Mouse (Mus musculus): ENCODE results near the gene Scnn1b. TPM values are rescaled to one million over a fixed set of nuclear protein-coding genes. Genes with fewer than 3 reads are reported as not detected.

Gene Scnn1b
- polyA plus RNA-seq, 1 experiment from 2014 or later = not detected

DNA sequence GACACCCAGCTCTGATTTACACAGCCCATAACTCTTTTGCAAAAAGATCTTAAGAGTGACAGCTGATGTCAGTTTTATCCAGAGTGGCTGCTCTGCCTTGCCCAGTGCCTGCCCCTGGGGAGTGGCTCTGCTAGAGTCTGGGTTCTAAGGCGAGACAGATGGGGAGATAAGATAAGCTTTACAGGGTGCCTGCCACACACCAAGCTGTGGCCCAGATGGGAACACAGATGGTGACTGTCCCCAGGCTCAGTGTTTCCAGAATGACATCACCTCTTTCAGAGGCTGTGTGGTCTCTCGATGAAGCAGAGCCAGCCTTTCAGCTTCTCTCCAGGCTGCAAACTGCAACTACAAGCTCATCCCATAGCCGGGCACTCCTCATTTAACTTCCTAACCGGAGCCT, 74.9 kb downstream of the Scnn1b start:
- Histone ChIP-seq H3K4me1 (replicated peaks) (peaks cover 72% of the 10 kb centered on the region), H3K27me3 (replicated peaks) (no peaks in the 10 kb centered on the region), H3K36me3 (peaks cover 21% of the 10 kb centered on the region), H3K4me3 (no peak overlapping the region), H3K9ac (0 out of 2 replicates have a peak overlapping the region, but pooled peaks have one; percentile 3), H3K4me2 (no peak overlapping the region), H3K9me3 (replicated peaks) (peaks cover 2% of the 10 kb centered on the region; the same call in 1 of the 2 replicates), H3K27ac (ENCODE audit: poor library complexity, severe bottlenecking) (no peak overlapping the region)
- 23% methylated on average over 4 of the region's 4 CpGs for WGBS
- no peak; the same call in 1 of the 2 replicates for ATAC-seq (ENCODE audit: insufficient number of reproducible peaks, low FRiP score)

DNA sequence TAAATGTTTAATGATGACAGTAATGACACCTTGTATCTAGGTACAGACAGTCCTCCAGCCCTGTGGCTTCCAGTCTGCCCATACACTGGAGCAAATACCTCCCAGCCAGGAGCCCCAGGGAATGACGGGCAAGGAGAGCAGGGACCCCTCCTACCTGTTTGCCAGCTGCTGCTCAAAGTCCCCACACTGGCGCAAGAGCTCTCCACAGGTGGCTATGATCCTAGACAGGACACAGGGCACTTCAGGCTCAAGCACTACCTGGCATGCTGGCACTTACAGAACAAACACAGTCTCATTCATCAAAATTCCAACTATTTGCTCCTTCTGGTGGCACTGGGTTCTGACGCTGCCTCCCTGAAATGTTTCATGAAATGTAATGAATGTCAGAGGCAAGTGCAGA, 76.2 kb downstream of the Scnn1b start:
- Histone ChIP-seq H3K4me3 (no peak overlapping the region), H3K4me2 (no peak overlapping the region), H3K36me3 (peaks cover 18% of the 10 kb centered on the region), H3K27me3 (replicated peaks) (no peaks in the 10 kb centered on the region), H3K9me3 (replicated peaks) (peaks cover 2% of the 10 kb centered on the region; the same call in 1 of the 2 replicates), H3K4me1 (replicated peaks) (peaks cover 66% of the 10 kb centered on the region), H3K9ac (no peak overlapping the region), H3K27ac (ENCODE audit: poor library complexity, severe bottlenecking) (no peak overlapping the region)
- 76% methylated on average over 3 of the region's 3 CpGs for WGBS
- ATAC-seq (ENCODE audit: insufficient number of reproducible peaks, low FRiP score) = no peak

DNA sequence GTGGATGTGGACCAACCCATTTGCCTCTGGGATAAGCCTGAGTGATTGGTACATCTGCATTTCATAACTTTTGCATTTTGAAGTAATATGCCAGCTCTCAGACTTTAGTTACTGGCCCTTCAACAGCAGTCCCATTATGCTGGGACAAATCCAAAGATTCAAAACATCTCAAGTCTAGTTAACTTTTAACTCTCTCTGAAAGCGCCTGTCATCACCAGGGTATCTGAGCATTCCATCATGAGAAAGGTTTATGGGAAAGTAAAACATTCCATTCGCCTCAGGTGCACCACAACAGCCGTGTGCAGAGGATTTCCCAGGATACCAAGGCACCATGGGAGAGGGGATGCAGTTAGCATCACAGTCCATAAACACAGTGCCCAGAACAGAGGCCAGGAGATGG, 76.8 kb downstream of the Scnn1b start:
- peaks cover 2% of the 10 kb centered on the region; the same call in 1 of the 2 replicates for H3K9me3 ChIP-seq (replicated peaks)
- H3K36me3 ChIP-seq = peaks cover 18% of the 10 kb centered on the region
- H3K27me3 ChIP-seq (replicated peaks) = no peaks in the 10 kb centered on the region
- no peak overlapping the region for H3K4me3 ChIP-seq
- no peak overlapping the region for H3K27ac ChIP-seq (ENCODE audit: poor library complexity, severe bottlenecking)
- WGBS = 79% methylated on average over 3 of the region's 3 CpGs
- H3K4me2 ChIP-seq = no peak overlapping the region
- H3K4me1 ChIP-seq (replicated peaks) = peaks cover 60% of the 10 kb centered on the region
- ATAC-seq (ENCODE audit: insufficient number of reproducible peaks, low FRiP score) = no peak
- no peak overlapping the region for H3K9ac ChIP-seq

DNA sequence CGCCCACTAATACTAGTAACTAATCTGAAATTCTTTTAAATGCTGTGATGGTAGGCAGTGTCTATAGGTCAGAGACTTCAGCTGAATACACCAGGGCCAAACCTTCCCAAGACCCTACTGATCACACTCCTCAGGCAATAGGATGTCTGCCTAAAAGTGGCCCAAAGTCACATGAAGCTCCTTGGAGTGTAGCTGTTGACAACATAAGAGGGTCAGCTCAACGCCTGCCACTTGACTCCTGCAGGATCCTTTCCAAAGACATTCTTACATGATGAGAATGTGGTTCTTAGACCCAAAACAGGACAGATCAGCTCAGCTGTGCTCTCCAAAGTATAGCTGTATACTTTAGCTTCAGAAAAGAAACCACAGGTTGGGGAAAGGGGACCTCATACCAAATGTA, 77.5 kb downstream of the Scnn1b start:
- no peak for ATAC-seq (ENCODE audit: insufficient number of reproducible peaks, low FRiP score)
- WGBS = 62% methylated on average over 2 of the region's 2 CpGs

DNA sequence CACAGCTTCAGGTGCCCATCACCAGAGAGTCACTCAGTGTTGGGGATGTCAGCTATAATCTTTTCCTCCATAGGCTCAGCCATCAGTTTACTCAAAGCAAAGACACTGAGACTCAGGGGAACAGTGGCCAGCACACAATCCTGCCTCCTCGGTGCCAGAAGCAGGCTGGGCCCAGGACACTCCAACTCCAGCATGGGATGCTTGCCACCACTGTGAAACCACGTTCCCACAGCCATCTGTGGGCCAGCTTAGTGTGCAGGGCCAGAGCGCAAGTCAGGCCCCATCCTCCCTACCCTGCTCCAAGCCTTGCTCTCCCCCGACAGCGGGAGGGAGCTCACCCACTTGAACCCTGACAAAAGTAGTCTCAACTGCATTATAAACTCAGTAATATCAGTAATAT, 81.4 kb downstream of the Scnn1b start:
- Histone ChIP-seq H3K36me3 (peaks cover 38% of the 10 kb centered on the region), H3K4me2 (no peak overlapping the region), H3K4me1 (replicated peaks) (peaks cover 19% of the 10 kb centered on the region), H3K9ac (no peak overlapping the region), H3K4me3 (no peak overlapping the region), H3K27ac (ENCODE audit: poor library complexity, severe bottlenecking) (no peak overlapping the region), H3K9me3 (replicated peaks) (peaks cover 2% of the 10 kb centered on the region; the same call in 1 of the 2 replicates), H3K27me3 (replicated peaks) (no peaks in the 10 kb centered on the region)
- 79% methylated on average over 5 of the region's 5 CpGs for WGBS
- no peak for ATAC-seq (ENCODE audit: insufficient number of reproducible peaks, low FRiP score)

More for the DNA sequence above, 77.5 kb downstream of the Scnn1b start:
- peaks cover 52% of the 10 kb centered on the region for H3K4me1 ChIP-seq (replicated peaks)
- no peak overlapping the region for H3K4me2 ChIP-seq
- no peak overlapping the region for H3K9ac ChIP-seq
- H3K4me3 ChIP-seq = no peak overlapping the region
- H3K27me3 ChIP-seq (replicated peaks) = no peaks in the 10 kb centered on the region
- H3K9me3 ChIP-seq (replicated peaks) = peaks cover 2% of the 10 kb centered on the region; the same call in 1 of the 2 replicates
- no peak overlapping the region for H3K27ac ChIP-seq (ENCODE audit: poor library complexity, severe bottlenecking)
- H3K36me3 ChIP-seq = peaks cover 18% of the 10 kb centered on the region

DNA sequence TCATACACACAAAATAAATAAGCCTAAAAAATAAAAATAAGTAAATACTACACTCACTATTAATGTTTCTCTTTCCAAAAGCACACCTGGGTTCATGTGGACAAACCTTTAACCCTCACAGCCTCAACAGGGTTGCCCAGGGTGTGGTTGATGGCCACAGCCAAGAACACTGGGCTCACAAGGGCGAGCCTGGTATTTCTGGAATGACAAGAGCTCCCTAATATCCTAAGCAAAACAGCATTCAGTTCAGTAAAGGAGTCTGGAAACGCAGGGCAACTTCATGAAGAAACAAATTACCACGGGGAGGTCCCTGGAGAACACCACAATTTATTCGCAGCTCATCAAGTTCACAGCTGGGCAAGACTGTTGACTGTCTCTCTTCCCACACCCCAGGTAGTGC, 82.7 kb downstream of the Scnn1b start:
- ATAC-seq (ENCODE audit: insufficient number of reproducible peaks, low FRiP score) = no peak
- H3K36me3 ChIP-seq = peaks cover 37% of the 10 kb centered on the region
- H3K4me2 ChIP-seq = no peak overlapping the region
- H3K4me1 ChIP-seq (replicated peaks) = peaks cover 6% of the 10 kb centered on the region
- no peaks in the 10 kb centered on the region for H3K27me3 ChIP-seq (replicated peaks)
- peaks cover 2% of the 10 kb centered on the region; the same call in 1 of the 2 replicates for H3K9me3 ChIP-seq (replicated peaks)
- H3K9ac ChIP-seq = no peak overlapping the region
- WGBS = 58% methylated on average over 4 of the region's 4 CpGs
- no peak overlapping the region for H3K4me3 ChIP-seq
- no peak overlapping the region for H3K27ac ChIP-seq (ENCODE audit: poor library complexity, severe bottlenecking)

DNA sequence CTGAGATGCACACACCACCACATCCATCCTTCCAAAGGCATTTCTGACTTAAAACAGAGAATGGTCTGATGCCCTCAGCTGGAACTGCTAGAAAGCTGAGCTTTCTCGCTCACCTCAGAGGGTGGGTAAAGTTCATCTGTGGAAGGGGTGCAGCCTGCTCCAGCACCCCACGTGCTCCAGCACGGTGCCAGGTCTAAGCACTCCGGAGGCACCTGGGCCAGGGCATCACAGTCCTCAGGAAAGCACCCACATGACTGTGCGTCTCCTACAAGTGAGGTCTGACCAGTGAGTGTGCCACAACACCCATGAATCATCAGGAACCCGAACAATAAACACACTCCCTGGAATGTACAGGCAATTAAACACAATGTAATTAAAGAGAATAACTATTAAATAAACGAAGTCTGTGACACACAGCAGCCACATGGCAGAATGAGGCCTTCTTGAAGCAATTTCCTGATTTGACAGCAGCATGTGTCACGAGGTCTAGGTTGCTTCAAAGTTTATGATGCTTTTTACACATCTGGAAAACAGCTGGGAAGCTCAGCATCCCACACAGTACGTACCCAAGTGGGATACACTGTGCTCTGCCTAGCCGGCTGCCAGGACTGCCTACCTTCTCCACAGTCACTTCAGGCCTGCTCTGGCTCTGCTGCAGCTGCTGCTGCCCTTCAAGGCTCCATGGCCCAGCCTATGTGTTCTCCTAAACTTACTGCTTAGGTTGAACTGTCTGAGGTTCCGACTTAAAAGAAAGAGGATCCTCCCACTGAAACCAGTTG, 90.2 kb downstream of the Scnn1b start:
- 87% methylated on average over 11 of the region's 11 CpGs for WGBS
- H3K36me3 ChIP-seq = peaks cover 28% of the 10 kb centered on the region
- no peaks in the 10 kb centered on the region for H3K27me3 ChIP-seq (replicated peaks)
- H3K4me1 ChIP-seq (replicated peaks) = no peaks in the 10 kb centered on the region
- H3K9ac ChIP-seq = no peak overlapping the region
- H3K27ac ChIP-seq (ENCODE audit: poor library complexity, severe bottlenecking) = no peak overlapping the region
- ATAC-seq (ENCODE audit: insufficient number of reproducible peaks, low FRiP score) = no peak
- no peak overlapping the region for H3K4me3 ChIP-seq
- no peak overlapping the region for H3K4me2 ChIP-seq
- no peaks in the 10 kb centered on the region for H3K9me3 ChIP-seq (replicated peaks)

DNA sequence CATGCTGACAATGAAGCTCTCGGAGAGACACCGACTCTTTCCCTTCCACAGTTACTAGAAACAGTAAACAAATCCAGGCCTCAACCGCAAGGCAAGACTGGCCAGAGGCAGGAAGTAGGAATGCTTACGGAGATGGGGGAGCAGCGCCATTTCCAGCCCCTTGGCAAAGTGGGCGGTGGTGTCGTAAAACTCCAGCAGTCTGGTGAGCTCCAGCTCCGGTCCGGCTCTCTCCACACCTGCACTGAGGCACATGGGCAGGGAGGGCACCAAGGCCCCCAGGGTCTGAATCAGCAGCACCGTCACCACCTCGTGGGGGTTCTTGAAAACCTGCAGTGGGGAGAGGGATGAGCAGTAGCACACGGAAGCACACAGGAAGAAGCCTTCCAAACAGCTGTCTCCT, 91.0 kb downstream of the Scnn1b start:
- H3K27ac ChIP-seq (ENCODE audit: poor library complexity, severe bottlenecking) = no peak overlapping the region
- no peak overlapping the region for H3K9ac ChIP-seq
- ATAC-seq (ENCODE audit: insufficient number of reproducible peaks, low FRiP score) = no peak
- peaks cover 24% of the 10 kb centered on the region for H3K36me3 ChIP-seq
- no peaks in the 10 kb centered on the region for H3K9me3 ChIP-seq (replicated peaks)
- H3K4me3 ChIP-seq = no peak overlapping the region
- 87% methylated on average over 12 of the region's 12 CpGs for WGBS
- no peaks in the 10 kb centered on the region for H3K27me3 ChIP-seq (replicated peaks)
- no peak overlapping the region for H3K4me2 ChIP-seq
- no peaks in the 10 kb centered on the region for H3K4me1 ChIP-seq (replicated peaks)

DNA sequence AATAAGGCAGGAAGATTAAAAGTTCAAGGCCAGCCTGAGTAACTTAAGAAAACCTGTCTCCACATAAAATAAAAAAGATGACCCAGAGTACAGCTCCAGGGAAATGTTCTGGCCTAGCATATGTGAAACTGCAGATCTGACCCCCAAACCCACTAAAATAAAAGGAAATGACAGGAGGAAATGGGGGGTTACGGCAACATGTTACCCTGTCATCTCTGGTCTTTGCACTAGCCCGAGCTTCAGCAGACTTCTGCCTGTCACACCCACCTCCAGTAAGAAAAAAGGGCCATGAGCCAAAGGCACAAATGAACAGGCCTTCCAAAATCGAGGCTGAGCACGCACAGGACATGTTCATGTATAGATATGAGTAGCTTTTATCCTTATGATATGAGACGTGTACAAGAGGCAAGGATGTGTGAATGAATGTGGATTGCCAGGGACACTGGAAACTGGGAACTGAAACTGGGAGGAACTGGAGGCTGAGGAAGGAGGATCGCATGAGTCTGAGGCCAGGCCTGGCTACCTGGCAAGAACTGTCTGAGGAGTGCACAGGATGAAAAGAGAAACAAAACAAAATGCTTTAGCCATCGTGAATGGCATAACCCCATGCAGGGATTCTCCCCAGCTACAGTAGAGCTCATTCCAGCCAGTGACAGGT, 97.2 kb downstream of the Scnn1b start:
- H3K9me3 ChIP-seq (replicated peaks) = peaks cover 3% of the 10 kb centered on the region
- H3K27ac ChIP-seq (ENCODE audit: poor library complexity, severe bottlenecking) = no peak overlapping the region
- no peaks in the 10 kb centered on the region for H3K27me3 ChIP-seq (replicated peaks)
- WGBS = 76% methylated on average over 7 of the region's 7 CpGs
- peaks cover 25% of the 10 kb centered on the region for H3K36me3 ChIP-seq
- peaks cover 4% of the 10 kb centered on the region; the same call in 1 of the 2 replicates for H3K4me1 ChIP-seq (replicated peaks)
- H3K4me2 ChIP-seq = no peak overlapping the region
- no peak for ATAC-seq (ENCODE audit: insufficient number of reproducible peaks, low FRiP score)
- no peak overlapping the region for H3K4me3 ChIP-seq
- no peak overlapping the region for H3K9ac ChIP-seq

DNA sequence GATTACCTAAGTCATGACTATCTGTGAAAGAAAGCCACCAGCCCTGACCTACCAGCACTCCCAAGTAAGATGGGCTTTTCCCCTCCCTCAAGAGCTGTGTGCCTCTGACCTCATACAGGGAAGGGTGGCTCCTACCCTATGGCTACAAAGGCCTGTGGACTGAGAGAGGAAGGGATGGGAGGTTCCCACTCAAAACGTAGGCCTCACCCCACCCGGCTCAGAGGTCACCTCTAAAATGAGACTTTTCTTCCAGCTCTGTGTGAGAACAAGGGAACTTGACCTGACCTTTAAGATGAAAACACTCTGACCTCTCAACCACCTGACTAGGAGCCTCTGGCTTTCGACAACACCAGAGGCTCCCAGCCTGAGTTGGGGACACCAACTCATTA, 97.7 kb downstream of the Scnn1b start:
- Histone ChIP-seq H3K36me3 (peaks cover 25% of the 10 kb centered on the region), H3K4me3 (no peak overlapping the region), H3K9ac (no peak overlapping the region), H3K4me2 (no peak overlapping the region), H3K4me1 (replicated peaks) (peaks cover 4% of the 10 kb centered on the region; the same call in 1 of the 2 replicates), H3K27ac (ENCODE audit: poor library complexity, severe bottlenecking) (no peak overlapping the region), H3K9me3 (replicated peaks) (peaks cover 3% of the 10 kb centered on the region), H3K27me3 (replicated peaks) (no peaks in the 10 kb centered on the region)
- WGBS = 72% methylated on average over 3 of the region's 3 CpGs
- ATAC-seq (ENCODE audit: insufficient number of reproducible peaks, low FRiP score) = no peak

DNA sequence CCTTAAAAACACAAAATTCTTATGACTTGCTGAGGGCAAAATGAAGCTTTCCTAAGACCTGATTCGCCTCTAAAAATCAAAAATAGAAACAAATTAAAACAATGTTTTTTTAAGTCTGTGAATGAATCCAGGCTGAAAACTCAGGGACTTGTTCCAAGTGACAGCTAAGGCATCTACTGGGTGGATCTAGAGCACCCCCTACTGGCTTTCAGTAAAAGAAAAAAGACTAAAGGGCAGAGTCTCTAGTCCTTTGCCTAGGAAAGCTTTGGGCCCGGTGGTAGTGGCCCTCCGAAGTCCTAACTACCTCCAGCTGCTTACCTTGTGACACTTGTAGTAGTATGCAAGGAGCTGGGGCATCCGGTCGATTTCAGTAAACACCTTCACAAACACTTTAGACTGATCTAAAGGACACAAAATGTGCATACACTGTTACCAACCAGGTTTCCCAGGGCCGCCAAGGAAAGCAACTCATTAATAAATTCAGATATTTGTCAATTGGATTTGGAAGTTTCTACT, 99.1 kb downstream of the Scnn1b start:
- no peak overlapping the region for H3K9ac ChIP-seq
- H3K36me3 ChIP-seq = peaks cover 27% of the 10 kb centered on the region
- H3K4me3 ChIP-seq = no peak overlapping the region
- no peaks in the 10 kb centered on the region for H3K27me3 ChIP-seq (replicated peaks)
- no peak overlapping the region for H3K4me2 ChIP-seq
- ATAC-seq (ENCODE audit: insufficient number of reproducible peaks, low FRiP score) = no peak
- H3K27ac ChIP-seq (ENCODE audit: poor library complexity, severe bottlenecking) = no peak overlapping the region
- 54% methylated on average over 6 of the region's 6 CpGs for WGBS
- peaks cover 3% of the 10 kb centered on the region for H3K9me3 ChIP-seq (replicated peaks)
- peaks cover 9% of the 10 kb centered on the region for H3K4me1 ChIP-seq (replicated peaks)

All from heart, embryonic 12.5 days (tissue).